Mouse (Mus musculus) E14TG2a.4 (cell line): ENCODE measurements around the gene Cyb5r1.

Experiments
- CTCF ChIP-seq: conservative IDR thresholded peaks from 2 replicates; pipeline ENCODE4 v1.5.1; 2014; ENCODE audit warnings: low read length
- NANOG ChIP-seq: IDR thresholded peaks from 2 replicates; pipeline ENCODE4 v1.6.1; 2014; ENCODE audit warnings: borderline replicate concordance, low read length, mixed read lengths
- POU5F1 ChIP-seq: IDR thresholded peaks from 2 replicates; pipeline ENCODE4 v1.6.1; 2014; ENCODE audit warnings: low read length, borderline replicate concordance

GRCm38 (mm10) chr1:134445418-134445817, 40.1 kb downstream of the Cyb5r1 start:
- TF ChIP-seq CTCF (no peak), POU5F1 (no peak), NANOG (no peak)
